Mouse (Mus musculus) kidney, embryonic 16.5 days (tissue): Measurements from ENCODE around the gene Clcn5. TPM values are rescaled to one million over a fixed set of nuclear protein-coding genes. Genes with fewer than 3 reads are reported as not detected.

ENCODE experiments used
- ATAC-seq: fragments of 200-750 bp; cut with Nextera tagmentation; 2 replicates; pipeline ENCODE4 v1.8.0; 2017; ENCODE audit warnings: moderate TSS enrichment; ENCODE audit not compliant: low FRiP score, low TSS enrichment
- H3K27ac ChIP-seq: fragments of 300-500 bp; sonication (generic); 2 replicates; pipeline ENCODE4 v1.5.1; 2014; ENCODE audit warnings: low read length
- H3K27me3 ChIP-seq: fragments of 300-500 bp; sonication (generic); 2 replicates; pipeline ENCODE4 v1.6.1; 2014; ENCODE audit warnings: low read length, control low read depth, mixed read lengths; ENCODE audit not compliant: insufficient read depth
- H3K36me3 ChIP-seq: fragments of 300-500 bp; sonication (generic); 2 replicates; pipeline ENCODE4 v1.6.1; 2014; ENCODE audit warnings: low read length, control low read depth, mixed read lengths; ENCODE audit not compliant: insufficient read depth
- H3K4me1 ChIP-seq: fragments of 300-500 bp; sonication (generic); 2 replicates; pipeline ENCODE4 v1.6.1; 2014; ENCODE audit warnings: low read length, control low read depth, mixed read lengths; ENCODE audit not compliant: insufficient read depth
- H3K4me2 ChIP-seq: fragments of 300-500 bp; sonication (generic); replicated peaks from 2 replicates; pipeline ENCODE4 v1.6.1; 2014; ENCODE audit warnings: low read depth, low read length
- H3K4me3 ChIP-seq: fragments of 300-500 bp; sonication (generic); 2 replicates; pipeline ENCODE4 v1.5.1; 2014; ENCODE audit warnings: mild to moderate bottlenecking, low read length
- H3K9ac ChIP-seq: fragments of 300-500 bp; sonication (generic); replicated peaks from 2 replicates; pipeline ENCODE4 v1.6.1; 2014; ENCODE audit warnings: low read length
- H3K9me3 ChIP-seq: fragments of 300-500 bp; sonication (generic); 2 replicates; pipeline ENCODE4 v1.6.1; 2016; ENCODE audit warnings: low read length, control low read depth
- WGBS: fragments of 180-500 bp; shearing (Covaris S2); extraction: QIAGEN DNeasy Blood & Tissue Kit; methylation state at CpG from one replicate; pipeline ENCODE4 v1.1.7; 2014; 5-methylcytosine and 5-hydroxymethylcytosine counted together
- polyA plus RNA-seq: library from polyadenylated mRNA; unstranded; fragments of >200 nt; fragmentation: Nextera tagmentation; extraction: Ambion mirVana; gene quantifications from 2 replicates; pipeline ENCODE4 v1.2.1, GENCODE M21; 2015

The Clcn5 gene
- 15.2 and 17.0 TPM in 2 replicates for polyA plus RNA-seq

- Histone ChIP-seq H3K4me2 (peak within 1 kb of the TSS; percentile 57), H3K9me3 (no peaks in the 10 kb centered on the region), H3K4me1 (no peaks in the 10 kb centered on the region), H3K27ac (peak within 1 kb of the TSS; percentile 86), H3K9ac (peak within 1 kb of the TSS; percentile 79), H3K36me3 (no peaks in the 10 kb centered on the region), H3K4me3 (peak within 1 kb of the TSS; percentile 64), H3K27me3 (no peaks in the 10 kb centered on the region)
- peak; percentile 99 for ATAC-seq
- 19% methylated on average over 43 of the region's 43 CpGs for WGBS
Observed at GRCm38 (mm10) chrX:7319089-7319721, at the start of gene Clcn5. Gene Clcn5 (minus strand): TSS chrX:7319358.

GRCm38 (mm10) chrX:7325455-7325854, 6.3 kb upstream of the Clcn5 start:
- WGBS, result 47% methylated on average over 2 of the region's 2 CpGs
- no peak overlapping the region for H3K9ac ChIP-seq
- ATAC-seq, result no peak
- H3K4me2 ChIP-seq, result no peak overlapping the region
- no peaks in the 10 kb centered on the region; the same call in 1 of the 2 replicates for H3K27me3 ChIP-seq
- H3K4me1 ChIP-seq, result no peaks in the 10 kb centered on the region
- no peaks in the 10 kb centered on the region for H3K36me3 ChIP-seq
- no peak overlapping the region for H3K4me3 ChIP-seq
- no peak overlapping the region for H3K27ac ChIP-seq
- no peaks in the 10 kb centered on the region for H3K9me3 ChIP-seq

- H3K9ac ChIP-seq, result no peak overlapping the region
- H3K4me1 ChIP-seq, result no peaks in the 10 kb centered on the region
- no peak overlapping the region for H3K4me3 ChIP-seq
- H3K9me3 ChIP-seq, result no peaks in the 10 kb centered on the region
- no peak for ATAC-seq
- H3K4me2 ChIP-seq, result no peak overlapping the region
- WGBS, result 20% methylated on average over 7 of the region's 7 CpGs
- no peak overlapping the region for H3K27ac ChIP-seq
- no peaks in the 10 kb centered on the region for H3K36me3 ChIP-seq
- H3K27me3 ChIP-seq, result no peaks in the 10 kb centered on the region
Observed at GRCm38 (mm10) chrX:7322288-7322687, 3.1 kb upstream of the Clcn5 start.

- Histone ChIP-seq H3K9me3 (no peaks in the 10 kb centered on the region), H3K27ac (no peak overlapping the region), H3K4me3 (no peak overlapping the region), H3K9ac (no peak overlapping the region), H3K27me3 (no peaks in the 10 kb centered on the region), H3K4me1 (no peaks in the 10 kb centered on the region), H3K36me3 (no peaks in the 10 kb centered on the region), H3K4me2 (no peak overlapping the region)
- 58% methylated on average over 2 of the region's 2 CpGs for WGBS
- ATAC-seq, result no peak
Observed at GRCm38 (mm10) chrX:7320571-7320970, 1.4 kb upstream of the Clcn5 start.

GRCm38 (mm10) chrX:7318551-7319025, 570 bp downstream of the Clcn5 start:
- H3K9ac ChIP-seq, result peak overlapping the region; percentile 79
- no peaks in the 10 kb centered on the region for H3K9me3 ChIP-seq
- peak overlapping the region; percentile 57 for H3K4me2 ChIP-seq
- ATAC-seq, result peak; percentile 78
- H3K27me3 ChIP-seq, result no peaks in the 10 kb centered on the region
- no peaks in the 10 kb centered on the region for H3K36me3 ChIP-seq
- peak overlapping the region; percentile 64 for H3K4me3 ChIP-seq
- H3K27ac ChIP-seq, result peak overlapping the region; percentile 86
- WGBS, result 15% methylated on average over 31 of the region's 37 CpGs
- H3K4me1 ChIP-seq, result no peaks in the 10 kb centered on the region

GRCm38 (mm10) chrX:7315115-7315514, 4.0 kb downstream of the Clcn5 start:
- Histone ChIP-seq H3K9ac (no peak overlapping the region), H3K4me3 (no peak overlapping the region), H3K27me3 (no peaks in the 10 kb centered on the region), H3K36me3 (no peaks in the 10 kb centered on the region), H3K4me1 (no peaks in the 10 kb centered on the region), H3K9me3 (no peaks in the 10 kb centered on the region), H3K4me2 (no peak overlapping the region), H3K27ac (no peak overlapping the region)
- WGBS, result 49% methylated on average over 10 of the region's 10 CpGs
- no peak for ATAC-seq

GRCm38 (mm10) chrX:7314645-7315044, 4.5 kb downstream of the Clcn5 start:
- no peak for ATAC-seq
- no peaks in the 10 kb centered on the region for H3K4me1 ChIP-seq
- no peaks in the 10 kb centered on the region for H3K27me3 ChIP-seq
- H3K4me3 ChIP-seq, result no peak overlapping the region
- WGBS, result 33% methylated on average over 4 of the region's 4 CpGs
- H3K27ac ChIP-seq, result no peak overlapping the region
- no peak overlapping the region for H3K4me2 ChIP-seq
- no peak overlapping the region for H3K9ac ChIP-seq
- no peaks in the 10 kb centered on the region for H3K36me3 ChIP-seq
- no peaks in the 10 kb centered on the region for H3K9me3 ChIP-seq

- 72% methylated on average over 2 of the region's 2 CpGs for WGBS
Observed at GRCm38 (mm10) chrX:7308242-7308641, 10.9 kb downstream of the Clcn5 start.

GRCm38 (mm10) chrX:7306861-7307260, 12.3 kb downstream of the Clcn5 start:
- no peaks in the 10 kb centered on the region for H3K4me1 ChIP-seq
- 76% methylated on average over 4 of the region's 5 CpGs for WGBS
- no peaks in the 10 kb centered on the region for H3K27me3 ChIP-seq
- ATAC-seq, result no peak
- H3K36me3 ChIP-seq, result no peaks in the 10 kb centered on the region
- H3K27ac ChIP-seq, result no peak overlapping the region
- H3K9me3 ChIP-seq, result no peaks in the 10 kb centered on the region
- no peak overlapping the region for H3K4me3 ChIP-seq
- H3K4me2 ChIP-seq, result no peak overlapping the region
- H3K9ac ChIP-seq, result no peak overlapping the region

More at GRCm38 (mm10) chrX:7308242-7308641, 10.9 kb downstream of the Clcn5 start:
- ATAC-seq, result no peak
- H3K4me2 ChIP-seq, result no peak overlapping the region
- no peaks in the 10 kb centered on the region for H3K9me3 ChIP-seq
- H3K27me3 ChIP-seq, result no peaks in the 10 kb centered on the region
- no peak overlapping the region for H3K27ac ChIP-seq
- no peak overlapping the region for H3K9ac ChIP-seq
- no peak overlapping the region for H3K4me3 ChIP-seq
- H3K36me3 ChIP-seq, result no peaks in the 10 kb centered on the region
- no peaks in the 10 kb centered on the region for H3K4me1 ChIP-seq

GRCm38 (mm10) chrX:7292981-7293380, 26.2 kb downstream of the Clcn5 start:
- H3K4me3 ChIP-seq, result no peak overlapping the region
- no peak for ATAC-seq
- H3K27me3 ChIP-seq, result no peaks in the 10 kb centered on the region
- no peak overlapping the region for H3K27ac ChIP-seq
- no peaks in the 10 kb centered on the region for H3K4me1 ChIP-seq
- 69% methylated on average over 2 of the region's 2 CpGs for WGBS
- H3K36me3 ChIP-seq, result no peaks in the 10 kb centered on the region
- no peak overlapping the region for H3K9ac ChIP-seq
- H3K4me2 ChIP-seq, result no peak overlapping the region
- H3K9me3 ChIP-seq, result no peaks in the 10 kb centered on the region
